Mouse (Mus musculus): ENCODE measurements at regions not wholly inside any gene's neighbourhood (a gene's known extent, or its start where the extent isn't known, plus 50 kb on each side); places are given as distances from the start of the nearest gene placed in this dataset.

- TF ChIP-seq POLR2A (IDR thresholded peaks at IDR 0.05; ENCODE audit: insufficient read depth, low read depth, low read length) (no peak), EP300 (IDR thresholded peaks at IDR 0.05; ENCODE audit: insufficient read depth, low read depth, low read length) (no peak), CTCF (IDR thresholded peaks at IDR 0.05) (no peak)
Observed at GRCm38 (mm10) chr10:111073262-111073661, 63.3 kb upstream of the Zdhhc17 start.
